Mouse (Mus musculus) left cerebral cortex, postnatal 14 days (tissue): Measurements from ENCODE around the gene Sowaha. TPM values are rescaled to one million over a fixed set of nuclear protein-coding genes. Genes with fewer than 3 reads are reported as not detected.
"Not testable (repeated sequence)": the region's sequence is repeated elsewhere in the genome, so short reads cannot be mapped to it uniquely, and the experiment has no call there.

Experiments
- DNase-seq, 2 experiments: peaks; one replicate each; pipeline ENCODE4 v3.0.0; 2021 to 2022; ENCODE audit warnings: low spot score in 2 of 2, mixed read lengths in 1 of 2
- intact Hi-C: fragments of 180-260 bp; cut with DNase I; formaldehyde crosslinking; loops from one replicate; pipeline ENCODE4 v1.15.1; 2025
- total RNA-seq, 2 experiments: library from RNA; stranded (reverse); gene quantifications; 2 replicates each; pipeline ENCODE4 v1.2.3; 2021

The Sowaha gene
- total RNA-seq, 2 experiments from 2014 or later, result 71.5 to 74.7 TPM

- intact Hi-C loops, result no loop called here
- no peak for DNase-seq
Measured at GRCm38 (mm10) chr11:53451361-53451760, 28.7 kb downstream of the Sowaha start.

- DNase-seq, result no peak
- intact Hi-C loops, result no loop called here
Measured at GRCm38 (mm10) chr11:53450070-53450705, 29.9 kb downstream of the Sowaha start.

GRCm38 (mm10) chr11:53448529-53448928, 31.5 kb downstream of the Sowaha start:
- peak in 1 of 2 experiments; percentile 35 for DNase-seq
- intact Hi-C loops, result no loop called here

GRCm38 (mm10) chr11:53447996-53448395, 32.1 kb downstream of the Sowaha start:
- intact Hi-C loops, result no loop called here
- DNase-seq, result no peak

- intact Hi-C loops, result no loop called here
- no peak for DNase-seq
Measured at GRCm38 (mm10) chr11:53446183-53446582, 33.9 kb downstream of the Sowaha start.

GRCm38 (mm10) chr11:53445562-53445961, 34.5 kb downstream of the Sowaha start:
- intact Hi-C loops, result no loop called here
- DNase-seq, result no peak

GRCm38 (mm10) chr11:53443861-53444260, 36.2 kb downstream of the Sowaha start:
- peak in 1 of 2 experiments; percentile 34 for DNase-seq
- intact Hi-C loops, result no loop called here

- intact Hi-C loops, result no loop called here
Measured at GRCm38 (mm10) chr11:53441921-53442320, 38.2 kb downstream of the Sowaha start.

GRCm38 (mm10) chr11:53436338-53436737, 43.7 kb downstream of the Sowaha start:
- intact Hi-C loops, result no loop called here
- no peak for DNase-seq

More at GRCm38 (mm10) chr11:53441921-53442320, 38.2 kb downstream of the Sowaha start:
- DNase-seq, result no peak

- intact Hi-C loops, result no loop called here
Measured at GRCm38 (mm10) chr11:53435504-53435903, 44.6 kb downstream of the Sowaha start.

GRCm38 (mm10) chr11:53433057-53433456, 47.0 kb downstream of the Sowaha start:
- no peak for DNase-seq
- intact Hi-C loops, result loop anchor here (5.0 kb wide), 1 partner anchor 34 kb away; no protein-coding TSS in a partner anchor

More at GRCm38 (mm10) chr11:53435504-53435903, 44.6 kb downstream of the Sowaha start:
- DNase-seq, result no peak

GRCm38 (mm10) chr11:53431347-53432056, 48.6 kb downstream of the Sowaha start:
- no peak for DNase-seq
- intact Hi-C loops, result loop anchor here (5.0 kb wide), 1 partner anchor 36 kb away; no protein-coding TSS in a partner anchor

- peak; percentile 99 to 100 for DNase-seq
- intact Hi-C loops, result loop anchor here (5.0 kb wide), 1 partner anchor 36 kb away; no protein-coding TSS in a partner anchor
Measured at GRCm38 (mm10) chr11:53430670-53431346, 49.3 kb downstream of the Sowaha start, which contains the start of the genes Uqcrq and Gdf9. Uqcrq (minus strand) TSS chr11:53430831. Gdf9 (plus strand) TSS chr11:53431023.

- no peak for DNase-seq
- intact Hi-C loops, result loop anchor here (5.0 kb wide), 1 partner anchor 37 kb away; no protein-coding TSS in a partner anchor
Measured at GRCm38 (mm10) chr11:53430300-53430669, 49.8 kb downstream of the Sowaha start.

- intact Hi-C loops, result no loop called here
- no peak for DNase-seq
Measured at GRCm38 (mm10) chr11:53429182-53429581, 50.9 kb downstream of the Sowaha start.

- intact Hi-C loops, result no loop called here
- no peak for DNase-seq
Measured at GRCm38 (mm10) chr11:53428716-53429057, 51.4 kb downstream of the Sowaha start.

- DNase-seq, result no peak
- intact Hi-C loops, result no loop called here
Measured at GRCm38 (mm10) chr11:53427993-53428715, 51.9 kb downstream of the Sowaha start.

- DNase-seq, intact Hi-C loops: not testable (repeated sequence)
Measured at GRCm38 (mm10) chr11:53426914-53427313, 53.2 kb downstream of the Sowaha start.
